Mouse (Mus musculus) spleen, adult 12 weeks (tissue): ENCODE data around the gene H2-D1.
A peak's percentile ranks its signal among the peaks of the same experiment; 100 is the strongest.
"Not testable (repeated sequence)": the region's sequence is repeated elsewhere in the genome, so short reads cannot be mapped to it uniquely, and the experiment has no call there.

ENCODE experiments used
- DNase-seq: peaks from one replicate; pipeline ENCODE4 v3.0.0; 2022; ENCODE audit warnings: low spot score

H2-D1 gene

GRCm38 (mm10) chr17:35262664-35263522 is at the start of gene H2-D1:
H2-D1 (plus strand) TSS chr17:35262730.
- DNase-seq, result peak; percentile 92

GRCm38 (mm10) chr17:35213071-35213470 is 49.5 kb upstream of the H2-D1 start:
- no peak for DNase-seq

- DNase-seq, result no peak
Observed at GRCm38 (mm10) chr17:35218516-35219193, 43.9 kb upstream of the H2-D1 start.

- DNase-seq, result no peak
Observed at GRCm38 (mm10) chr17:35219601-35220041, 42.9 kb upstream of the H2-D1 start.

- DNase-seq, result no peak
Observed at GRCm38 (mm10) chr17:35220156-35220952, 42.2 kb upstream of the H2-D1 start, which contains the start of gene Gm16181. Gm16181 (plus strand) TSS chr17:35220834.

- DNase-seq, result no peak
Observed at GRCm38 (mm10) chr17:35222299-35222698, 40.2 kb upstream of the H2-D1 start.

GRCm38 (mm10) chr17:35224641-35225040 is 37.9 kb upstream of the H2-D1 start:
- no peak for DNase-seq

GRCm38 (mm10) chr17:35225456-35225855 is 37.1 kb upstream of the H2-D1 start:
- DNase-seq, result no peak

- no peak for DNase-seq
Observed at GRCm38 (mm10) chr17:35226561-35227046, 35.9 kb upstream of the H2-D1 start.

- no peak for DNase-seq
Observed at GRCm38 (mm10) chr17:35231022-35231421, 31.5 kb upstream of the H2-D1 start.

GRCm38 (mm10) chr17:35232043-35232442 is 30.5 kb upstream of the H2-D1 start:
- DNase-seq, result peak; percentile 77

GRCm38 (mm10) chr17:35232659-35233058 is 29.9 kb upstream of the H2-D1 start:
- DNase-seq, result no peak

- DNase-seq, result no peak
Observed at GRCm38 (mm10) chr17:35233114-35233980, 29.2 kb upstream of the H2-D1 start, which contains the start of gene Atp6v1g2. Atp6v1g2 (plus strand) TSS chr17:35233660.

- DNase-seq, result not testable (repeated sequence)
Observed at GRCm38 (mm10) chr17:35234090-35234489, 28.4 kb upstream of the H2-D1 start.

GRCm38 (mm10) chr17:35234903-35235302 is 27.6 kb upstream of the H2-D1 start:
- DNase-seq, result peak; percentile 38

GRCm38 (mm10) chr17:35235614-35236389 is 26.7 kb upstream of the H2-D1 start, which contains the start of gene Nfkbil1:
Nfkbil1 (minus strand) TSS chr17:35235792.
- peak; percentile 74 for DNase-seq

- DNase-seq, result peak; percentile 97
Observed at GRCm38 (mm10) chr17:35236390-35236746, 26.2 kb upstream of the H2-D1 start.

- DNase-seq, result no peak
Observed at GRCm38 (mm10) chr17:35236996-35237395, 25.5 kb upstream of the H2-D1 start.

GRCm38 (mm10) chr17:35237504-35237903 is 25.0 kb upstream of the H2-D1 start:
- no peak for DNase-seq

GRCm38 (mm10) chr17:35239700-35240099 is 22.8 kb upstream of the H2-D1 start:
- no peak for DNase-seq
